Mouse (Mus musculus): Measurements from ENCODE around the gene Pfkm.

The Pfkm gene

GRCm38 (mm10) chr15:98177320-98177719 lies 84.9 kb downstream of the Pfkm start:
- DNase-seq = no peak

- no peak for DNase-seq
These were observed 88.3 kb downstream of the Pfkm start for GRCm38 (mm10) chr15:98180567-98181131.

- DNase-seq = peak; percentile 62 to 76
These were observed 88.8 kb downstream of the Pfkm start for GRCm38 (mm10) chr15:98181132-98181711.

All from spleen, adult 18-20 months (tissue).